Mouse (Mus musculus) spleen, adult 2 months (tissue): Measurements from ENCODE around the gene Gimap7. TPM values are rescaled to one million over a fixed set of nuclear protein-coding genes. Genes with fewer than 3 reads are reported as not detected.

Experiments used
- DNase-seq, 2 experiments: peaks; one replicate each; pipeline versions ENCODE4 v3.0.0 to v3.0.0-alpha.2; 2012 to 2021; ENCODE audit warnings: low spot score in 2 of 2, low read depth in 1 of 2
- H3K27ac ChIP-seq: fragments of 200-500 bp; 2 replicates; pipeline ENCODE4 v1.5.1; 2012; ENCODE audit warnings: low read length, inconsistent platforms; ENCODE audit not compliant: insufficient read depth
- H3K27me3 ChIP-seq: fragments of 200-500 bp; 2 replicates; pipeline ENCODE4 v1.6.1; 2012; ENCODE audit warnings: mild to moderate bottlenecking, moderate library complexity, low read length, inconsistent platforms; ENCODE audit not compliant: control insufficient read depth, insufficient read depth
- H3K36me3 ChIP-seq: fragments of 200-500 bp; 2 replicates; pipeline ENCODE4 v1.6.1; 2012; ENCODE audit warnings: mild to moderate bottlenecking, low read length, inconsistent platforms; ENCODE audit not compliant: control insufficient read depth, insufficient read depth
- H3K4me1 ChIP-seq: fragments of 200-500 bp; 2 replicates; pipeline ENCODE4 v1.6.1; 2011; ENCODE audit warnings: inconsistent platforms; ENCODE audit not compliant: control insufficient read depth, insufficient read depth, insufficient read length
- H3K4me3 ChIP-seq: fragments of 200-500 bp; 2 replicates; pipeline ENCODE4 v1.5.1; 2011; ENCODE audit warnings: mild to moderate bottlenecking, inconsistent platforms; ENCODE audit not compliant: insufficient read depth, insufficient read length; ENCODE audit errors: extremely low read depth
- CTCF ChIP-seq: fragments of 200-500 bp; IDR thresholded peaks from 2 replicates; pipeline ENCODE4 v1.5.1; 2011; ENCODE audit warnings: mild to moderate bottlenecking, inconsistent platforms; ENCODE audit not compliant: insufficient read depth, insufficient read length, insufficient replicate concordance; ENCODE audit errors: extremely low read depth
- POLR2A ChIP-seq: fragments of 200-500 bp; IDR thresholded peaks from 2 replicates; pipeline ENCODE4 v1.6.1; 2011; ENCODE audit warnings: low read depth, low read length, inconsistent platforms
- WGBS: fragments of 180-500 bp; shearing (Covaris S2); methylation state at CpG from one replicate; pipeline ENCODE4 v1.1.7; 2018; 5-methylcytosine and 5-hydroxymethylcytosine counted together
- polyA plus RNA-seq: library from polyadenylated mRNA; depleted of rRNA; stranded (reverse); fragments of >200 nt; gene quantifications from 2 replicates; pipeline ENCODE4 v1.2.3, GENCODE M21; 2012

The Gimap7 gene
- polyA plus RNA-seq, 1 experiment = 11.6 TPM

- Histone ChIP-seq H3K27me3 (no peaks in the 10 kb centered on the region), H3K4me1 (peaks cover 16% of the 10 kb centered on the region), H3K27ac (peak overlapping the region; percentile 98), H3K4me3 (peak overlapping the region; percentile 72), H3K36me3 (peaks cover 10% of the 10 kb centered on the region)
- DNase-seq = peak in 1 of 2 experiments; percentile 33
- 13% methylated on average over 7 of the region's 7 CpGs for WGBS
- TF ChIP-seq CTCF = no peak
- peak; percentile 92 for TF ChIP-seq POLR2A
These were observed 28.9 kb downstream of the Gimap7 start for GRCm38 (mm10) chr6:48747091-48747966.

- 78% methylated on average over 7 of the region's 7 CpGs for whole genome bisulfite sequencing
- no peak for TF ChIP-seq POLR2A
- TF ChIP-seq CTCF = no peak
- H3K4me3 ChIP-seq = no peak overlapping the region
- no peak overlapping the region for H3K27ac ChIP-seq
- peaks cover 5% of the 10 kb centered on the region; the same call in 1 of the 2 replicates for H3K4me1 ChIP-seq
- peaks cover 12% of the 10 kb centered on the region; the same call in 1 of the 2 replicates for H3K36me3 ChIP-seq
- no peaks in the 10 kb centered on the region for H3K27me3 ChIP-seq
- DNase-seq = no peak
These were observed 45.3 kb downstream of the Gimap7 start for GRCm38 (mm10) chr6:48763567-48764270.

- Histone ChIP-seq H3K27ac (no peak overlapping the region), H3K4me3 (no peak overlapping the region), H3K4me1 (peaks cover 5% of the 10 kb centered on the region; the same call in 1 of the 2 replicates), H3K27me3 (no peaks in the 10 kb centered on the region), H3K36me3 (peaks cover 12% of the 10 kb centered on the region; the same call in 1 of the 2 replicates)
- 90% methylated on average over 10 of the region's 10 CpGs for whole genome bisulfite sequencing
- TF ChIP-seq CTCF = no peak
- no peak for TF ChIP-seq POLR2A
- DNase-seq = no peak
These were observed 46.1 kb downstream of the Gimap7 start for GRCm38 (mm10) chr6:48764496-48764895.

GRCm38 (mm10) chr6:48768178-48768869, 49.9 kb downstream of the Gimap7 start:
- TF ChIP-seq CTCF (no peak), POLR2A (peak; percentile 47)
- H3K4me1 ChIP-seq = peaks cover 9% of the 10 kb centered on the region; the same call in 1 of the 2 replicates
- 33% methylated on average over 9 of the region's 9 CpGs for WGBS
- H3K27me3 ChIP-seq = no peaks in the 10 kb centered on the region
- DNase-seq = peak in 1 of 2 experiments; percentile 70
- H3K36me3 ChIP-seq = peaks cover 12% of the 10 kb centered on the region; the same call in 1 of the 2 replicates
- H3K4me3 ChIP-seq = peak overlapping the region; percentile 71
- H3K27ac ChIP-seq = peak overlapping the region; percentile 97

GRCm38 (mm10) chr6:48768933-48769332, 50.5 kb downstream of the Gimap7 start:
- Histone ChIP-seq H3K4me1 (peaks cover 9% of the 10 kb centered on the region; the same call in 1 of the 2 replicates), H3K27me3 (no peaks in the 10 kb centered on the region), H3K36me3 (peaks cover 12% of the 10 kb centered on the region; the same call in 1 of the 2 replicates), H3K27ac (peak overlapping the region; percentile 97), H3K4me3 (peak overlapping the region; percentile 71)
- 60% methylated on average over 3 of the region's 3 CpGs for WGBS
- DNase-seq = no peak
- TF ChIP-seq POLR2A (no peak), CTCF (no peak)

GRCm38 (mm10) chr6:48770696-48771095, 52.3 kb downstream of the Gimap7 start, which contains the start of gene Gimap3:
Gene Gimap3, minus strand, starts transcription at chr6:48770851.
- no peaks in the 10 kb centered on the region for H3K27me3 ChIP-seq
- peaks cover 5% of the 10 kb centered on the region; the same call in 1 of the 2 replicates for H3K4me1 ChIP-seq
- peak within 1 kb of the TSS; percentile 97 for H3K27ac ChIP-seq
- H3K36me3 ChIP-seq = peaks cover 6% of the 10 kb centered on the region; the same call in 1 of the 2 replicates
- no peak for TF ChIP-seq CTCF
- peak; percentile 55 for TF ChIP-seq POLR2A
- H3K4me3 ChIP-seq = peak within 1 kb of the TSS; percentile 71
- 30% methylated on average over 3 of the region's 3 CpGs for WGBS
- peak in 1 of 2 experiments; percentile 52 for DNase-seq
